Mouse (Mus musculus): ENCODE results near the gene Olfr51. TPM values are rescaled to one million over a fixed set of nuclear protein-coding genes. Genes with fewer than 3 reads are reported as not detected.
"Not testable (repeated sequence)": the region's sequence is repeated elsewhere in the genome, so short reads cannot be mapped to it uniquely, and the experiment has no call there.

The Olfr51 gene
- polyA plus RNA-seq, 1 experiment = not detected

- Histone ChIP-seq H3K27me3 (ENCODE audit: control insufficient read depth, insufficient read depth, low read length, poor library complexity, severe bottlenecking) (no peaks in the 10 kb centered on the region), H3K27ac (ENCODE audit: insufficient read depth, low read length) (no peak overlapping the region), H3K9me3 (replicated peaks; ENCODE audit: control insufficient read depth, insufficient read depth, low read length, poor library complexity, severe bottlenecking) (no peaks in the 10 kb centered on the region), H3K4me1 (ENCODE audit: control insufficient read depth, insufficient read depth, low read length) (no peaks in the 10 kb centered on the region), H3K36me3 (ENCODE audit: control insufficient read depth, insufficient read depth, low read length, poor library complexity, severe bottlenecking) (no peaks in the 10 kb centered on the region), H3K9ac (ENCODE audit: low read depth, poor library complexity, severe bottlenecking) (no peak overlapping the region), H3K4me3 (ENCODE audit: low read depth, low read length) (no peak overlapping the region)
- TF ChIP-seq CTCF (IDR thresholded peaks at IDR 0.05; ENCODE audit: low read depth, low read length) = no peak
Observed at GRCm38 (mm10) chr11:51011821-51012220, 8.4 kb downstream of the Olfr51 start.

GRCm38 (mm10) chr11:51013936-51014335, 10.5 kb downstream of the Olfr51 start, which contains the start of gene Olfr54:
Gene Olfr54 (plus strand): TSS chr11:51014236.
- H3K27ac ChIP-seq (ENCODE audit: insufficient read depth, low read length) = no peak within 1 kb of the TSS
- H3K9me3 ChIP-seq (replicated peaks; ENCODE audit: control insufficient read depth, insufficient read depth, low read length, poor library complexity, severe bottlenecking) = no peaks in the 10 kb centered on the region
- no peak for TF ChIP-seq CTCF (IDR thresholded peaks at IDR 0.05; ENCODE audit: low read depth, low read length)
- TF ChIP-seq POLR2A (IDR thresholded peaks at IDR 0.05; ENCODE audit: insufficient read depth, low read length) = no peak
- no peak for TF ChIP-seq EP300 (IDR thresholded peaks at IDR 0.05; ENCODE audit: insufficient read depth, low read depth, low read length)
- H3K9ac ChIP-seq (ENCODE audit: low read depth, poor library complexity, severe bottlenecking) = no peak within 1 kb of the TSS
- H3K4me1 ChIP-seq (ENCODE audit: control insufficient read depth, insufficient read depth, low read length) = no peaks in the 10 kb centered on the region
- H3K36me3 ChIP-seq (ENCODE audit: control insufficient read depth, insufficient read depth, low read length, poor library complexity, severe bottlenecking) = no peaks in the 10 kb centered on the region
- no peaks in the 10 kb centered on the region for H3K27me3 ChIP-seq (ENCODE audit: control insufficient read depth, insufficient read depth, low read length, poor library complexity, severe bottlenecking)
- no peak within 1 kb of the TSS for H3K4me3 ChIP-seq (ENCODE audit: low read depth, low read length)

- H3K9ac ChIP-seq (ENCODE audit: low read depth, poor library complexity, severe bottlenecking) = no peak overlapping the region
- H3K4me1 ChIP-seq (ENCODE audit: control insufficient read depth, insufficient read depth, low read length) = no peaks in the 10 kb centered on the region
- no peaks in the 10 kb centered on the region for H3K36me3 ChIP-seq (ENCODE audit: control insufficient read depth, insufficient read depth, low read length, poor library complexity, severe bottlenecking)
- no peaks in the 10 kb centered on the region for H3K9me3 ChIP-seq (replicated peaks; ENCODE audit: control insufficient read depth, insufficient read depth, low read length, poor library complexity, severe bottlenecking)
- no peak overlapping the region for H3K4me3 ChIP-seq (ENCODE audit: low read depth, low read length)
- no peaks in the 10 kb centered on the region for H3K27me3 ChIP-seq (ENCODE audit: control insufficient read depth, insufficient read depth, low read length, poor library complexity, severe bottlenecking)
- TF ChIP-seq EP300 (IDR thresholded peaks at IDR 0.05; ENCODE audit: insufficient read depth, low read depth, low read length) (no peak), CTCF (IDR thresholded peaks at IDR 0.05; ENCODE audit: low read depth, low read length) (no peak), POLR2A (IDR thresholded peaks at IDR 0.05; ENCODE audit: insufficient read depth, low read length) (no peak)
- H3K27ac ChIP-seq (ENCODE audit: insufficient read depth, low read length) = no peak overlapping the region
Observed at GRCm38 (mm10) chr11:51016341-51016740, 12.9 kb downstream of the Olfr51 start.

- not testable (repeated sequence) for H3K9ac ChIP-seq (ENCODE audit: low read depth, poor library complexity, severe bottlenecking); H3K27me3 ChIP-seq (ENCODE audit: control insufficient read depth, insufficient read depth, low read length, poor library complexity, severe bottlenecking)
Observed at GRCm38 (mm10) chr11:51026811-51027210, 23.4 kb downstream of the Olfr51 start.

GRCm38 (mm10) chr11:51029381-51029780, 26.0 kb downstream of the Olfr51 start:
- H3K27ac ChIP-seq (ENCODE audit: insufficient read depth, low read length); H3K4me1 ChIP-seq (ENCODE audit: control insufficient read depth, insufficient read depth, low read length); H3K36me3 ChIP-seq (ENCODE audit: control insufficient read depth, insufficient read depth, low read length, poor library complexity, severe bottlenecking); H3K27me3 ChIP-seq (ENCODE audit: control insufficient read depth, insufficient read depth, low read length, poor library complexity, severe bottlenecking); H3K9ac ChIP-seq (ENCODE audit: low read depth, poor library complexity, severe bottlenecking); H3K9me3 ChIP-seq (replicated peaks; ENCODE audit: control insufficient read depth, insufficient read depth, low read length, poor library complexity, severe bottlenecking); H3K4me3 ChIP-seq (ENCODE audit: low read depth, low read length): not testable (repeated sequence)

More at GRCm38 (mm10) chr11:51026811-51027210, 23.4 kb downstream of the Olfr51 start:
- H3K4me1 ChIP-seq (ENCODE audit: control insufficient read depth, insufficient read depth, low read length); H3K36me3 ChIP-seq (ENCODE audit: control insufficient read depth, insufficient read depth, low read length, poor library complexity, severe bottlenecking); H3K27ac ChIP-seq (ENCODE audit: insufficient read depth, low read length); H3K9me3 ChIP-seq (replicated peaks; ENCODE audit: control insufficient read depth, insufficient read depth, low read length, poor library complexity, severe bottlenecking); H3K4me3 ChIP-seq (ENCODE audit: low read depth, low read length): not testable (repeated sequence)

- H3K9me3 ChIP-seq (replicated peaks; ENCODE audit: control insufficient read depth, insufficient read depth, low read length, poor library complexity, severe bottlenecking) = no peaks in the 10 kb centered on the region
- H3K4me1 ChIP-seq (ENCODE audit: control insufficient read depth, insufficient read depth, low read length) = no peaks in the 10 kb centered on the region
- no peak overlapping the region for H3K27ac ChIP-seq (ENCODE audit: insufficient read depth, low read length)
- H3K9ac ChIP-seq (ENCODE audit: low read depth, poor library complexity, severe bottlenecking) = no peak overlapping the region
- no peak overlapping the region for H3K4me3 ChIP-seq (ENCODE audit: low read depth, low read length)
- no peaks in the 10 kb centered on the region for H3K27me3 ChIP-seq (ENCODE audit: control insufficient read depth, insufficient read depth, low read length, poor library complexity, severe bottlenecking)
- TF ChIP-seq CTCF (IDR thresholded peaks at IDR 0.05; ENCODE audit: low read depth, low read length) = no peak
- no peak for TF ChIP-seq POLR2A (IDR thresholded peaks at IDR 0.05; ENCODE audit: insufficient read depth, low read length)
- TF ChIP-seq EP300 (IDR thresholded peaks at IDR 0.05; ENCODE audit: insufficient read depth, low read depth, low read length) = no peak
- no peaks in the 10 kb centered on the region for H3K36me3 ChIP-seq (ENCODE audit: control insufficient read depth, insufficient read depth, low read length, poor library complexity, severe bottlenecking)
Observed at GRCm38 (mm10) chr11:51030225-51030624, 26.8 kb downstream of the Olfr51 start.

- Histone ChIP-seq H3K27ac (ENCODE audit: insufficient read depth, low read length) (no peak overlapping the region), H3K27me3 (ENCODE audit: control insufficient read depth, insufficient read depth, low read length, poor library complexity, severe bottlenecking) (no peaks in the 10 kb centered on the region), H3K4me1 (ENCODE audit: control insufficient read depth, insufficient read depth, low read length) (no peaks in the 10 kb centered on the region), H3K9me3 (replicated peaks; ENCODE audit: control insufficient read depth, insufficient read depth, low read length, poor library complexity, severe bottlenecking) (no peaks in the 10 kb centered on the region), H3K4me3 (ENCODE audit: low read depth, low read length) (no peak overlapping the region), H3K9ac (ENCODE audit: low read depth, poor library complexity, severe bottlenecking) (no peak overlapping the region), H3K36me3 (ENCODE audit: control insufficient read depth, insufficient read depth, low read length, poor library complexity, severe bottlenecking) (no peaks in the 10 kb centered on the region)
- no peak for TF ChIP-seq POLR2A (IDR thresholded peaks at IDR 0.05; ENCODE audit: insufficient read depth, low read length)
- TF ChIP-seq CTCF (IDR thresholded peaks at IDR 0.05; ENCODE audit: low read depth, low read length) = no peak
Observed at GRCm38 (mm10) chr11:51032851-51033250, 29.5 kb downstream of the Olfr51 start.

- not testable (repeated sequence) for H3K4me3 ChIP-seq (ENCODE audit: low read depth, low read length); H3K36me3 ChIP-seq (ENCODE audit: control insufficient read depth, insufficient read depth, low read length, poor library complexity, severe bottlenecking); H3K27ac ChIP-seq (ENCODE audit: insufficient read depth, low read length); H3K4me1 ChIP-seq (ENCODE audit: control insufficient read depth, insufficient read depth, low read length); H3K9ac ChIP-seq (ENCODE audit: low read depth, poor library complexity, severe bottlenecking); H3K9me3 ChIP-seq (replicated peaks; ENCODE audit: control insufficient read depth, insufficient read depth, low read length, poor library complexity, severe bottlenecking); H3K27me3 ChIP-seq (ENCODE audit: control insufficient read depth, insufficient read depth, low read length, poor library complexity, severe bottlenecking)
Observed at GRCm38 (mm10) chr11:51034141-51034540, 30.7 kb downstream of the Olfr51 start.

All from ES-Bruce4 (cell line).